Mouse (Mus musculus) left cerebral cortex, postnatal 4 days (tissue): Measurements from ENCODE around the gene Pafah2. TPM values are rescaled to one million over a fixed set of nuclear protein-coding genes. Genes with fewer than 3 reads are reported as not detected.

Experiments used
- microRNA-seq: library from miRNA; unstranded; fragments of <30 nt; microRNA quantifications from one replicate; pipeline ENCODE4 v1.2.0, GENCODE M21; 2022
- total RNA-seq, 2 experiments: library from RNA; stranded (reverse); gene quantifications; 2 replicates each; pipeline ENCODE4 v1.2.3; 2021

Pafah2 gene
- total RNA-seq, 2 experiments from 2014 or later: 12.7 to 14.1 TPM

Small RNA genes lying within 50 kb of the gene (microRNA-seq; reads per million reads assigned to microRNA genes)
- 2.4 reads per million for gene Gm23634

Other genes with a start within 250 kb of the Pafah2 start
- 10 to 100 TPM; 11.2 to 17.0 TPM for gene Cep85, start 209.2 kb upstream of the Pafah2 start, total RNA-seq
- not detected for gene Gm7534, start 193.3 kb upstream of the Pafah2 start, total RNA-seq
- under 1 TPM in 1 of 2 experiments, not detected in 1; 0.34 TPM for gene Catsper4, start 168.9 kb upstream of the Pafah2 start, total RNA-seq
- gene Cnksr1, start 157.9 kb upstream of the Pafah2 start, total RNA-seq: under 1 TPM; 0.22 to 0.36 TPM
- gene E130218I03Rik, start 152.7 kb upstream of the Pafah2 start, total RNA-seq: not detected
- gene Zfp593, start 150.7 kb upstream of the Pafah2 start, total RNA-seq: 10 to 100 TPM; 15.4 to 16.5 TPM
- gene Gm30191, start 149.4 kb upstream of the Pafah2 start, total RNA-seq: not detected
- 1 to 10 TPM; 7.5 to 8.4 TPM for gene Grrp1, start 142.2 kb upstream of the Pafah2 start, total RNA-seq
- gene Pdik1l, start 108.4 kb upstream of the Pafah2 start, total RNA-seq: 10 to 100 TPM; 36.9 to 39.7 TPM
- gene Trim63, start 81.2 kb upstream of the Pafah2 start, total RNA-seq: under 1 TPM; 0.44 to 0.46 TPM
- not detected for gene Slc30a2, start 53.1 kb upstream of the Pafah2 start, total RNA-seq
- 1 to 10 TPM; 3.9 to 4.1 TPM for gene Extl1, start 12.5 kb upstream of the Pafah2 start, total RNA-seq
- gene Stmn1, start 72.0 kb downstream of the Pafah2 start, total RNA-seq: 1,000 to 10,000 TPM; 3,425 to 3,590 TPM
- gene Paqr7, start 100.4 kb downstream of the Pafah2 start, total RNA-seq: 10 to 100 TPM; 30.7 to 31.7 TPM
- gene Aunip, start 114.7 kb downstream of the Pafah2 start, total RNA-seq: 1 to 10 TPM; 1.4 to 1.8 TPM
- 100 to 1,000 TPM in 1 of 2 experiments, 10 to 100 TPM in 1; 99.4 to 102 TPM for gene Mtfr1l, start 139.1 kb downstream of the Pafah2 start, total RNA-seq
- 10 to 100 TPM; 30.2 to 30.4 TPM for gene Selenon, start 155.8 kb downstream of the Pafah2 start, total RNA-seq